Mouse (Mus musculus) embryonic stem cell, embryonic (primary cell): ENCODE results near the gene Rpl13a.

Experiments
- CTCF ChIA-PET, 4 experiments: fragments of 300-600 bp in 2 of 4; fragments of 350-600 bp in 2 of 4; sonication (Branson Sonifier 250); formaldehyde crosslinking; loops; one replicate each; lab custom pipeline; 2022; ENCODE audit warnings: inconsistent platforms in 2 of 4; lab: Charles Lee
- POLR2A ChIA-PET, 4 experiments: fragments of 300-600 bp in 2 of 4; fragments of 350-600 bp in 2 of 4; sonication (Branson Sonifier 250); formaldehyde crosslinking; loops; one replicate each; lab custom pipeline; 2022; ENCODE audit warnings: antibody characterized with exemption in 4 of 4, inconsistent platforms in 1 of 4; lab: Charles Lee

Rpl13a gene

GRCm38 (mm10) chr7:45103652-45104180, 24.8 kb downstream of the Rpl13a start, which contains the start of gene Fcgrt:
Gene Fcgrt (minus strand): TSS chr7:45103851.
- ChIA-PET POLR2A (interaction anchor here in 3 of 4 experiments (0.6 to 15.2 kb wide), 35 partner anchors 8 to 263 kb away, joined by 3 to 596 read pairs (median 5); partner anchors contain the start of genes Rcn3 (in 3 of the 3), Aldh16a1 (in 2 of the 3), Pih1d1 (in 2 of the 3) and Rpl13a (in 2 of the 3)), CTCF (interaction anchor here in 3 of 4 experiments (0.5 to 1.9 kb wide), 10 partner anchors 17 to 180 kb away, joined by 3 to 8 read pairs (median 4); partner anchors contain the start of genes Flt3l (in 1 of the 3) and Gm45713 (in 1 of the 3))

GRCm38 (mm10) chr7:45102940-45103585, 25.5 kb downstream of the Rpl13a start:
- ChIA-PET POLR2A (interaction anchor here in 3 of 4 experiments (0.5 to 18.8 kb wide), 35 partner anchors 8 to 264 kb away, joined by 3 to 596 read pairs (median 5); partner anchors contain the start of genes Rcn3 (in 3 of the 3), Aldh16a1 (in 2 of the 3), Pih1d1 (in 2 of the 3) and Rpl13a (in 2 of the 3)), CTCF (interaction anchor here in 3 of 4 experiments (0.5 to 1.9 kb wide), 10 partner anchors 11 to 133 kb away, joined by 3 to 8 read pairs (median 4); partner anchors contain the start of genes Flt3l (in 1 of the 3), Gm45713 (in 1 of the 3) and Rcn3 (in 1 of the 3))

GRCm38 (mm10) chr7:45102441-45102840, 26.1 kb downstream of the Rpl13a start:
- ChIA-PET POLR2A (interaction anchor here in 3 of 4 experiments (0.5 to 18.8 kb wide), 10 partner anchors 6 to 231 kb away, joined by 3 to 368 read pairs (median 5); partner anchors contain the start of genes Fcgrt (in 1 of the 3), Rcn3 (in 1 of the 3), Rpl13a (in 1 of the 3) and Rps11 (in 1 of the 3)), CTCF (interaction anchor here in 1 of 4 experiments (1.0 kb wide), 1 partner anchor 10 kb away, joined by 3 read pairs; the partner anchor contains the start of gene Rcn3)

GRCm38 (mm10) chr7:45100046-45100445, 28.5 kb downstream of the Rpl13a start:
- ChIA-PET CTCF (interaction anchor here in 2 of 4 experiments (0.7 to 1.2 kb wide), 3 partner anchors 10 to 35 kb away, joined by 3 to 10 read pairs (median 5); no protein-coding TSS in a partner anchor), POLR2A (interaction anchor here in 2 of 4 experiments (0.9 to 18.8 kb wide), 11 partner anchors 8 to 114 kb away, joined by 3 to 368 read pairs (median 4); partner anchors contain the start of genes Prmt1 (in 2 of the 2), Aldh16a1 (in 1 of the 2), Fcgrt (in 1 of the 2) and Rcn3 (in 1 of the 2))

- ChIA-PET CTCF (interaction anchor here in 3 of 4 experiments (0.6 to 1.2 kb wide), 8 partner anchors 8 to 45 kb away, joined by 3 to 7 read pairs (median 3); no protein-coding TSS in a partner anchor), POLR2A (interaction anchor here (0.6 to 18.8 kb wide), 18 partner anchors 8 to 302 kb away, joined by 3 to 368 read pairs (median 4); partner anchors contain the start of genes Fcgrt (in 1 of the 4), Prmt1 (in 1 of the 4), Rpl13a (in 1 of the 4) and Rps11 (in 1 of the 4))
Measured at GRCm38 (mm10) chr7:45098541-45099240, 29.9 kb downstream of the Rpl13a start.

- POLR2A ChIA-PET = interaction anchor here in 3 of 4 experiments (0.6 to 18.8 kb wide), 19 partner anchors 9 to 145 kb away, joined by 3 to 368 read pairs (median 3); partner anchors contain the start of genes Pih1d1 (in 2 of the 3), Aldh16a1 (in 1 of the 3), Fcgrt (in 1 of the 3) and Flt3l (in 1 of the 3)
Measured at GRCm38 (mm10) chr7:45097479-45097878, 31.1 kb downstream of the Rpl13a start.

GRCm38 (mm10) chr7:45095965-45096364, 32.6 kb downstream of the Rpl13a start:
- POLR2A ChIA-PET = interaction anchor here in 2 of 4 experiments (0.7 to 18.8 kb wide), 13 partner anchors 8 to 239 kb away, joined by 3 to 368 read pairs (median 4); partner anchors contain the start of genes Fcgrt (in 2 of the 2), Hrc (in 1 of the 2), Prmt1 (in 1 of the 2) and Rpl13a (in 1 of the 2)
- CTCF ChIA-PET = interaction anchor here in 2 of 4 experiments (0.6 to 2.2 kb wide), 3 partner anchors 11 to 28 kb away, joined by 3 to 7 read pairs (median 6); no protein-coding TSS in a partner anchor

More at GRCm38 (mm10) chr7:45097479-45097878, 31.1 kb downstream of the Rpl13a start:
- CTCF ChIA-PET = interaction anchor here in 3 of 4 experiments (0.6 to 1.3 kb wide), 7 partner anchors 11 to 143 kb away, joined by 3 to 7 read pairs (median 3); partner anchors contain the start of genes Flt3l (in 1 of the 3) and Gm45713 (in 1 of the 3)

- ChIA-PET POLR2A (interaction anchor here in 2 of 4 experiments (0.6 to 18.8 kb wide), 15 partner anchors 9 to 240 kb away, joined by 3 to 368 read pairs (median 4); partner anchors contain the start of genes Fcgrt (in 2 of the 2), Hrc (in 1 of the 2), Prmt1 (in 1 of the 2) and Rpl13a (in 1 of the 2)), CTCF (interaction anchor here in 2 of 4 experiments (0.6 to 2.2 kb wide), 3 partner anchors 12 to 27 kb away, joined by 3 to 7 read pairs (median 6); no protein-coding TSS in a partner anchor)
Measured at GRCm38 (mm10) chr7:45095367-45095766, 33.2 kb downstream of the Rpl13a start.

- CTCF ChIA-PET = interaction anchor here in 1 of 4 experiments (1.6 kb wide), 2 partner anchors 26 to 41 kb away, joined by 3 to 4 read pairs; no protein-coding TSS in a partner anchor
- POLR2A ChIA-PET = interaction anchor here in 2 of 4 experiments (0.6 to 18.8 kb wide), 5 partner anchors 11 to 31 kb away, joined by 3 to 368 read pairs (median 46); partner anchors contain the start of genes Fcgrt (in 2 of the 2), Rpl13a (in 1 of the 2) and Rps11 (in 1 of the 2)
Measured at GRCm38 (mm10) chr7:45094121-45094520, 34.4 kb downstream of the Rpl13a start.

GRCm38 (mm10) chr7:45093516-45093905, 35.0 kb downstream of the Rpl13a start:
- ChIA-PET CTCF (interaction anchor here in 2 of 4 experiments (0.5 to 1.6 kb wide), 4 partner anchors 25 to 764 kb away, joined by 3 to 4 read pairs (median 4); no protein-coding TSS in a partner anchor), POLR2A (interaction anchor here in 3 of 4 experiments (0.6 to 18.8 kb wide), 14 partner anchors 11 to 694 kb away, joined by 3 to 368 read pairs (median 7); partner anchors contain the start of genes Fcgrt (in 2 of the 3), Rpl13a (in 2 of the 3), Aldh16a1 (in 1 of the 3) and Pih1d1 (in 1 of the 3))

- POLR2A ChIA-PET = interaction anchor here in 3 of 4 experiments (0.6 to 18.8 kb wide), 21 partner anchors 10 to 898 kb away, joined by 3 to 368 read pairs (median 5); partner anchors contain the start of genes Fcgrt (in 2 of the 3), Rpl13a (in 2 of the 3), Aldh16a1 (in 1 of the 3) and Bax (in 1 of the 3)
- CTCF ChIA-PET = interaction anchor here in 2 of 4 experiments (0.6 to 1.6 kb wide), 6 partner anchors 9 to 764 kb away, joined by 3 to 10 read pairs (median 4); partner anchors contain the start of gene Gys1 (in 1 of the 2)
Measured at GRCm38 (mm10) chr7:45092828-45093515, 35.6 kb downstream of the Rpl13a start.

- ChIA-PET POLR2A (interaction anchor here (0.5 to 18.8 kb wide), 73 partner anchors 8 to 725 kb away, joined by 3 to 368 read pairs (median 4); partner anchors contain the start of genes Fcgrt (in 3 of the 4), Prmt1 (in 3 of the 4), Aldh16a1 (in 2 of the 4) and Rpl13a (in 2 of the 4)), CTCF (interaction anchor here in 3 of 4 experiments (0.6 to 1.5 kb wide), 20 partner anchors 9 to 343 kb away, joined by 3 to 18 read pairs (median 4); partner anchors contain the start of genes Flt3l (in 2 of the 3), Aldh16a1 (in 1 of the 3), Gm45713 (in 1 of the 3) and Gys1 (in 1 of the 3))
Measured at GRCm38 (mm10) chr7:45092048-45092447, 36.5 kb downstream of the Rpl13a start, which contains the start of gene Rcn3. Gene Rcn3 (minus strand): TSS chr7:45092221.

GRCm38 (mm10) chr7:45091001-45091990, 37.3 kb downstream of the Rpl13a start:
- CTCF ChIA-PET = interaction anchor here in 3 of 4 experiments (0.7 to 1.6 kb wide), 24 partner anchors 9 to 343 kb away, joined by 3 to 18 read pairs (median 4); partner anchors contain the start of genes Flt3l (in 2 of the 3), Aldh16a1 (in 1 of the 3), Gm45713 (in 1 of the 3) and Gys1 (in 1 of the 3)
- POLR2A ChIA-PET = interaction anchor here (0.6 to 18.8 kb wide), 92 partner anchors 9 to 724 kb away, joined by 3 to 368 read pairs (median 4); partner anchors contain the start of genes Aldh16a1 (in 3 of the 4), Fcgrt (in 3 of the 4), Prmt1 (in 3 of the 4) and Pih1d1 (in 2 of the 4)
